Mouse (Mus musculus) lung, postnatal 0 days (tissue): ENCODE results near the gene Blvrb. TPM values are rescaled to one million over a fixed set of nuclear protein-coding genes. Genes with fewer than 3 reads are reported as not detected.
"Not testable (repeated sequence)": the region's sequence is repeated elsewhere in the genome, so short reads cannot be mapped to it uniquely, and the experiment has no call there.

Experiments used
- ATAC-seq: fragments of 200-750 bp; cut with Nextera tagmentation; 2 replicates; pipeline ENCODE4 v1.8.0; 2017; ENCODE audit warnings: moderate library complexity
- DNase-seq: peaks from one replicate; pipeline ENCODE4 v3.0.0-alpha.2; 2016; ENCODE audit warnings: low spot score
- H3K27ac ChIP-seq: fragments of 300-500 bp; sonication (generic); 2 replicates; pipeline ENCODE4 v1.5.1; 2014; ENCODE audit warnings: antibody characterized with exemption, mild to moderate bottlenecking, low read length, mixed read lengths
- H3K27me3 ChIP-seq: fragments of 300-500 bp; sonication (generic); replicated peaks from 2 replicates; pipeline ENCODE4 v1.6.1; 2014; ENCODE audit warnings: low read length, mixed read lengths; ENCODE audit not compliant: insufficient read depth
- H3K36me3 ChIP-seq: fragments of 300-500 bp; sonication (generic); 2 replicates; pipeline ENCODE4 v1.6.1; 2014; ENCODE audit warnings: low read length, mixed read lengths; ENCODE audit not compliant: insufficient read depth
- H3K4me1 ChIP-seq: fragments of 300-500 bp; sonication (generic); 2 replicates; pipeline ENCODE4 v1.6.1; 2014; ENCODE audit warnings: antibody characterized with exemption, low read depth, low read length, mixed read lengths; ENCODE audit not compliant: insufficient read depth
- H3K4me2 ChIP-seq: fragments of 300-500 bp; sonication (generic); replicated peaks from 2 replicates; pipeline ENCODE4 v1.6.1; 2014; ENCODE audit warnings: low read depth, mild to moderate bottlenecking, low read length, moderate library complexity, mixed read lengths
- H3K4me3 ChIP-seq: fragments of 300-500 bp; sonication (generic); 2 replicates; pipeline ENCODE4 v1.5.1; 2014; ENCODE audit warnings: low read depth, low read length
- H3K9ac ChIP-seq: fragments of 300-500 bp; sonication (generic); replicated peaks from 2 replicates; pipeline ENCODE4 v1.6.1; 2014; ENCODE audit warnings: low read depth, mild to moderate bottlenecking
- H3K9me3 ChIP-seq: fragments of 300-500 bp; sonication (generic); 2 replicates; pipeline ENCODE4 v1.6.1; 2016; ENCODE audit warnings: low read length, mixed read lengths
- CTCF ChIP-seq: IDR thresholded peaks from 2 replicates; pipeline ENCODE4 v1.5.1; 2016; ENCODE audit warnings: antibody characterized with exemption, mild to moderate bottlenecking
- EP300 ChIP-seq: IDR thresholded peaks from 2 replicates; pipeline ENCODE4 v1.6.1; 2016; ENCODE audit warnings: antibody characterized with exemption, mild to moderate bottlenecking, control low read depth
- WGBS: fragments of 180-500 bp; shearing (Covaris S2); extraction: QIAGEN DNeasy Blood & Tissue Kit; methylation state at CpG from one replicate; pipeline ENCODE4 v1.1.7; 2014; 5-methylcytosine and 5-hydroxymethylcytosine counted together
- polyA plus RNA-seq: library from polyadenylated mRNA; unstranded; fragments of >200 nt; fragmentation: Nextera tagmentation; extraction: Ambion mirVana; gene quantifications from 2 replicates; pipeline ENCODE4 v1.2.1, GENCODE M21; 2015

Blvrb gene
- polyA plus RNA-seq, 1 experiment from 2014 or later, result 63.4 TPM

- Histone ChIP-seq H3K9ac (no peak overlapping the region), H3K4me3 (no peak overlapping the region), H3K4me2 (peak overlapping the region; percentile 56; the same call in 1 of the 2 replicates), H3K9me3 (no peaks in the 10 kb centered on the region), H3K27me3 (no peaks in the 10 kb centered on the region), H3K36me3 (peaks cover 12% of the 10 kb centered on the region; the same call in 1 of the 2 replicates), H3K27ac (peak overlapping the region; percentile 94), H3K4me1 (peaks cover 22% of the 10 kb centered on the region; the same call in 1 of the 2 replicates)
- WGBS, result 88% methylated on average over 25 of the region's 25 CpGs
- DNase-seq (no peak), ATAC-seq (no peak)
- TF ChIP-seq CTCF, result no peak
- no peak for TF ChIP-seq EP300
These were observed 41.6 kb downstream of the Blvrb start for GRCm38 (mm10) chr7:27489270-27489869.

GRCm38 (mm10) chr7:27490227-27490542 is 42.4 kb downstream of the Blvrb start:
- DNase-seq (no peak), ATAC-seq (no peak)
- Histone ChIP-seq H3K27ac (peak overlapping the region; percentile 94), H3K36me3 (peaks cover 12% of the 10 kb centered on the region; the same call in 1 of the 2 replicates), H3K4me1 (peaks cover 22% of the 10 kb centered on the region; the same call in 1 of the 2 replicates), H3K9ac (peak overlapping the region; percentile 26; the same call in 1 of the 2 replicates), H3K27me3 (no peaks in the 10 kb centered on the region), H3K4me2 (peak overlapping the region; percentile 49), H3K4me3 (peak overlapping the region; percentile 34), H3K9me3 (no peaks in the 10 kb centered on the region)
- WGBS, result 20% methylated on average over 4 of the region's 4 CpGs
- peak; percentile 42; the same call in 1 of the 2 replicates for TF ChIP-seq EP300
- TF ChIP-seq CTCF, result no peak

GRCm38 (mm10) chr7:27490543-27491329 is 43.0 kb downstream of the Blvrb start:
- peak overlapping the region; percentile 34 for H3K4me3 ChIP-seq
- H3K4me1 ChIP-seq, result peaks cover 17% of the 10 kb centered on the region; the same call in 1 of the 2 replicates
- ATAC-seq (peak; percentile 83), DNase-seq (peak; percentile 99)
- peaks cover 12% of the 10 kb centered on the region; the same call in 1 of the 2 replicates for H3K36me3 ChIP-seq
- TF ChIP-seq EP300 (no peak; the same call in 1 of the 2 replicates), CTCF (peak; percentile 76)
- H3K27ac ChIP-seq, result peak overlapping the region; percentile 94
- WGBS, result under 1% methylated on average over 20 of the region's 33 CpGs
- H3K4me2 ChIP-seq, result peak overlapping the region; percentile 49
- no peaks in the 10 kb centered on the region for H3K9me3 ChIP-seq
- H3K9ac ChIP-seq, result peak overlapping the region; percentile 26
- no peaks in the 10 kb centered on the region for H3K27me3 ChIP-seq

- TF ChIP-seq EP300 (no peak), CTCF (no peak)
- Histone ChIP-seq H3K9me3 (no peaks in the 10 kb centered on the region), H3K4me3 (no peak overlapping the region), H3K4me1 (peaks cover 17% of the 10 kb centered on the region; the same call in 1 of the 2 replicates), H3K36me3 (peaks cover 12% of the 10 kb centered on the region; the same call in 1 of the 2 replicates), H3K27ac (peak overlapping the region; percentile 94), H3K9ac (no peak overlapping the region), H3K4me2 (no peak overlapping the region), H3K27me3 (no peaks in the 10 kb centered on the region)
- ATAC-seq (no peak), DNase-seq (peak; percentile 67)
- 53% methylated on average over 7 of the region's 7 CpGs for WGBS
These were observed 44.1 kb downstream of the Blvrb start for GRCm38 (mm10) chr7:27491856-27492255.

GRCm38 (mm10) chr7:27493022-27493421 is 45.2 kb downstream of the Blvrb start:
- peak; percentile 21 for ATAC-seq
- H3K4me1 ChIP-seq, result peaks cover 17% of the 10 kb centered on the region; the same call in 1 of the 2 replicates
- 43% methylated on average over 3 of the region's 3 CpGs for WGBS
- no peak; the same call in 1 of the 2 replicates for TF ChIP-seq EP300
- TF ChIP-seq CTCF, result no peak
- H3K9ac ChIP-seq, result no peak overlapping the region
- H3K36me3 ChIP-seq, result peaks cover 12% of the 10 kb centered on the region; the same call in 1 of the 2 replicates
- H3K4me2 ChIP-seq, result no peak overlapping the region
- no peaks in the 10 kb centered on the region for H3K9me3 ChIP-seq
- H3K4me3 ChIP-seq, result no peak overlapping the region
- peak overlapping the region; percentile 80 for H3K27ac ChIP-seq
- H3K27me3 ChIP-seq, result no peaks in the 10 kb centered on the region
- DNase-seq, result peak; percentile 65

GRCm38 (mm10) chr7:27493450-27493849 is 45.7 kb downstream of the Blvrb start:
- WGBS, result 63% methylated on average over 5 of the region's 5 CpGs
- Histone ChIP-seq H3K36me3 (peaks cover 12% of the 10 kb centered on the region; the same call in 1 of the 2 replicates), H3K9ac (no peak overlapping the region), H3K4me1 (peaks cover 13% of the 10 kb centered on the region; the same call in 1 of the 2 replicates), H3K4me2 (no peak overlapping the region), H3K27ac (peak overlapping the region; percentile 80), H3K27me3 (no peaks in the 10 kb centered on the region), H3K9me3 (no peaks in the 10 kb centered on the region), H3K4me3 (no peak overlapping the region)
- TF ChIP-seq EP300 (peak; percentile 92), CTCF (no peak)
- peak; percentile 24 for ATAC-seq
- peak; percentile 66 for DNase-seq

GRCm38 (mm10) chr7:27494659-27495367 is 47.0 kb downstream of the Blvrb start:
- not testable (repeated sequence) for H3K36me3 ChIP-seq, H3K27ac ChIP-seq, H3K9ac ChIP-seq, H3K4me2 ChIP-seq, H3K27me3 ChIP-seq, H3K9me3 ChIP-seq, DNase-seq, H3K4me1 ChIP-seq, ATAC-seq, H3K4me3 ChIP-seq
- WGBS, result 85% methylated on average over 9 of the region's 9 CpGs
